Mouse (Mus musculus) heart, embryonic 16.5 days (tissue): Measurements from ENCODE around the gene Olfr905. TPM values are rescaled to one million over a fixed set of nuclear protein-coding genes. Genes with fewer than 3 reads are reported as not detected.

Experiments used
- ATAC-seq: fragments of 200-750 bp; cut with Nextera tagmentation; replicated peaks from 2 replicates; pipeline ENCODE4 v1.8.0; 2017; ENCODE audit warnings: moderate number of reproducible peaks; ENCODE audit not compliant: insufficient read depth, low FRiP score; ENCODE audit errors: extremely low read depth
- H3K27ac ChIP-seq: fragments of 300-500 bp; sonication (generic); 2 replicates; pipeline ENCODE4 v1.5.1; 2014; ENCODE audit warnings: mild to moderate bottlenecking, low read length, control low read depth, moderate library complexity
- H3K27me3 ChIP-seq: fragments of 300-500 bp; sonication (generic); 2 replicates; pipeline ENCODE4 v1.6.1; 2014; ENCODE audit warnings: low read length, mixed read lengths; ENCODE audit not compliant: control insufficient read depth, insufficient read depth
- H3K36me3 ChIP-seq: fragments of 300-500 bp; sonication (generic); 2 replicates; pipeline ENCODE4 v1.6.1; 2014; ENCODE audit not compliant: control insufficient read depth, insufficient read depth
- H3K4me1 ChIP-seq: fragments of 300-500 bp; sonication (generic); 2 replicates; pipeline ENCODE4 v1.6.1; 2014; ENCODE audit warnings: low read length, mixed read lengths; ENCODE audit not compliant: control insufficient read depth, insufficient read depth
- H3K4me2 ChIP-seq: fragments of 300-500 bp; sonication (generic); 2 replicates; pipeline ENCODE4 v1.6.1; 2014; ENCODE audit warnings: low read depth, mild to moderate bottlenecking, control low read depth, low read length
- H3K4me3 ChIP-seq: fragments of 300-500 bp; sonication (generic); 2 replicates; pipeline ENCODE4 v1.5.1; 2014; ENCODE audit warnings: mild to moderate bottlenecking, control low read depth, low read length
- H3K9ac ChIP-seq: fragments of 300-500 bp; sonication (generic); 2 replicates; pipeline ENCODE4 v1.6.1; 2014; ENCODE audit warnings: low read length, control low read depth
- H3K9me3 ChIP-seq: fragments of 300-500 bp; sonication (generic); replicated peaks from 2 replicates; pipeline ENCODE4 v1.6.1; 2016; ENCODE audit warnings: low read length; ENCODE audit not compliant: control insufficient read depth
- WGBS: fragments of 180-500 bp; shearing (Covaris S2); extraction: QIAGEN DNeasy Blood & Tissue Kit; methylation state at CpG from one replicate; pipeline ENCODE4 v1.1.7; 2014; 5-methylcytosine and 5-hydroxymethylcytosine counted together
- polyA plus RNA-seq: library from polyadenylated mRNA; unstranded; fragments of >200 nt; fragmentation: Nextera tagmentation; extraction: Ambion mirVana; gene quantifications from 2 replicates; pipeline ENCODE4 v1.2.1, GENCODE M21; 2015

The Olfr905 gene
- polyA plus RNA-seq, result not detected in 2 replicates

- Histone ChIP-seq H3K9ac (no peak within 1 kb of the TSS), H3K27ac (no peak within 1 kb of the TSS), H3K4me1 (no peaks in the 10 kb centered on the region), H3K27me3 (no peaks in the 10 kb centered on the region), H3K4me2 (no peak within 1 kb of the TSS), H3K36me3 (no peaks in the 10 kb centered on the region), H3K9me3 (no peaks in the 10 kb centered on the region), H3K4me3 (no peak within 1 kb of the TSS)
- no peak for ATAC-seq
Measured at GRCm38 (mm10) chr9:38470807-38471206, at the start of gene Olfr905. TSS of gene Olfr905 (plus strand) at chr9:38471107.

- no peak for ATAC-seq
- no peak overlapping the region for H3K4me2 ChIP-seq
- H3K9ac ChIP-seq, result no peak overlapping the region
- no peaks in the 10 kb centered on the region for H3K36me3 ChIP-seq
- H3K27me3 ChIP-seq, result no peaks in the 10 kb centered on the region
- no peak overlapping the region for H3K27ac ChIP-seq
- peaks cover 3% of the 10 kb centered on the region; the same call in 1 of the 2 replicates for H3K9me3 ChIP-seq
- no peaks in the 10 kb centered on the region for H3K4me1 ChIP-seq
- H3K4me3 ChIP-seq, result no peak overlapping the region
Measured at GRCm38 (mm10) chr9:38423801-38424200, 47.1 kb upstream of the Olfr905 start.

GRCm38 (mm10) chr9:38427026-38427425, 43.9 kb upstream of the Olfr905 start:
- Histone ChIP-seq H3K9me3 (peaks cover 3% of the 10 kb centered on the region; the same call in 1 of the 2 replicates), H3K27ac (no peak overlapping the region), H3K27me3 (no peaks in the 10 kb centered on the region), H3K4me1 (no peaks in the 10 kb centered on the region), H3K36me3 (no peaks in the 10 kb centered on the region), H3K4me2 (no peak overlapping the region), H3K4me3 (no peak overlapping the region), H3K9ac (no peak overlapping the region)
- 36% methylated on average over 1 of the region's 1 CpGs for WGBS
- ATAC-seq, result no peak

GRCm38 (mm10) chr9:38429155-38429554, 41.8 kb upstream of the Olfr905 start, which contains the start of gene Olfr901:
TSS of gene Olfr901 (plus strand) at chr9:38429455.
- Histone ChIP-seq H3K27me3 (no peaks in the 10 kb centered on the region), H3K4me3 (no peak within 1 kb of the TSS), H3K36me3 (no peaks in the 10 kb centered on the region), H3K9me3 (peaks cover 3% of the 10 kb centered on the region; the same call in 1 of the 2 replicates), H3K27ac (no peak within 1 kb of the TSS), H3K4me2 (no peak within 1 kb of the TSS), H3K9ac (no peak within 1 kb of the TSS), H3K4me1 (no peaks in the 10 kb centered on the region)
- no peak for ATAC-seq
- whole genome bisulfite sequencing, result 76% methylated on average over 1 of the region's 1 CpGs

GRCm38 (mm10) chr9:38447352-38447751, 23.6 kb upstream of the Olfr905 start, which contains the start of gene Olfr902:
TSS of gene Olfr902 (plus strand) at chr9:38447652.
- no peaks in the 10 kb centered on the region for H3K36me3 ChIP-seq
- H3K9me3 ChIP-seq, result no peaks in the 10 kb centered on the region
- no peak within 1 kb of the TSS for H3K4me2 ChIP-seq
- 82% methylated on average over 5 of the region's 5 CpGs for WGBS
- H3K4me1 ChIP-seq, result no peaks in the 10 kb centered on the region
- no peak within 1 kb of the TSS for H3K9ac ChIP-seq
- no peak within 1 kb of the TSS for H3K27ac ChIP-seq
- no peak for ATAC-seq
- H3K4me3 ChIP-seq, result no peak within 1 kb of the TSS
- H3K27me3 ChIP-seq, result no peaks in the 10 kb centered on the region

- no peaks in the 10 kb centered on the region for H3K27me3 ChIP-seq
- ATAC-seq, result no peak
- no peak within 1 kb of the TSS for H3K27ac ChIP-seq
- no peak within 1 kb of the TSS for H3K9ac ChIP-seq
- H3K4me3 ChIP-seq, result no peak within 1 kb of the TSS
- H3K4me2 ChIP-seq, result no peak within 1 kb of the TSS
- H3K9me3 ChIP-seq, result no peaks in the 10 kb centered on the region
- no peaks in the 10 kb centered on the region for H3K36me3 ChIP-seq
- no peaks in the 10 kb centered on the region for H3K4me1 ChIP-seq
Measured at GRCm38 (mm10) chr9:38462844-38463243, 8.1 kb upstream of the Olfr905 start, which contains the start of gene Olfr904. TSS of gene Olfr904 (plus strand) at chr9:38463144.

GRCm38 (mm10) chr9:38486785-38487184, 15.9 kb downstream of the Olfr905 start, which contains the start of gene Olfr906:
TSS of gene Olfr906 (plus strand) at chr9:38487085.
- no peaks in the 10 kb centered on the region for H3K4me1 ChIP-seq
- H3K27me3 ChIP-seq, result no peaks in the 10 kb centered on the region
- no peak within 1 kb of the TSS for H3K9ac ChIP-seq
- ATAC-seq, result no peak
- H3K4me2 ChIP-seq, result no peak within 1 kb of the TSS
- H3K36me3 ChIP-seq, result no peaks in the 10 kb centered on the region
- no peaks in the 10 kb centered on the region for H3K9me3 ChIP-seq
- no peak within 1 kb of the TSS for H3K4me3 ChIP-seq
- H3K27ac ChIP-seq, result no peak within 1 kb of the TSS
- 68% methylated on average over 3 of the region's 3 CpGs for WGBS

- Histone ChIP-seq H3K4me2 (no peak within 1 kb of the TSS), H3K27ac (no peak within 1 kb of the TSS), H3K4me1 (no peaks in the 10 kb centered on the region), H3K27me3 (no peaks in the 10 kb centered on the region), H3K4me3 (no peak within 1 kb of the TSS), H3K36me3 (no peaks in the 10 kb centered on the region), H3K9ac (no peak within 1 kb of the TSS), H3K9me3 (no peaks in the 10 kb centered on the region)
- ATAC-seq, result no peak
- 62% methylated on average over 2 of the region's 2 CpGs for WGBS
Measured at GRCm38 (mm10) chr9:38495501-38495900, 24.6 kb downstream of the Olfr905 start, which contains the start of gene Olfr907. TSS of gene Olfr907 (plus strand) at chr9:38495801.

- no peaks in the 10 kb centered on the region for H3K27me3 ChIP-seq
- H3K9ac ChIP-seq, result no peak overlapping the region
- no peak overlapping the region for H3K27ac ChIP-seq
- no peak overlapping the region for H3K4me3 ChIP-seq
- no peaks in the 10 kb centered on the region for H3K36me3 ChIP-seq
- WGBS, result 48% methylated on average over 2 of the region's 2 CpGs
- H3K4me1 ChIP-seq, result no peaks in the 10 kb centered on the region
- no peaks in the 10 kb centered on the region for H3K9me3 ChIP-seq
- no peak for ATAC-seq
- no peak overlapping the region for H3K4me2 ChIP-seq
Measured at GRCm38 (mm10) chr9:38512353-38512752, 41.4 kb downstream of the Olfr905 start.
